Mouse (Mus musculus) olfactory bulb, adult 2 months (tissue): ENCODE measurements at regions not wholly inside any gene's neighbourhood (a gene's known extent, or its start where the extent isn't known, plus 50 kb on each side); places are given as distances from the start of the nearest gene placed in this dataset.

Source experiments
- H3K27ac ChIP-seq: fragments of 200-500 bp; 2 replicates; pipeline ENCODE4 v1.5.1; 2012; ENCODE audit warnings: low read depth, low read length; ENCODE audit not compliant: insufficient read depth
- H3K4me1 ChIP-seq: fragments of 200-500 bp; 2 replicates; pipeline ENCODE4 v1.6.1; 2012; ENCODE audit warnings: low read length; ENCODE audit not compliant: control insufficient read depth, insufficient read depth
- H3K4me3 ChIP-seq: fragments of 200-500 bp; 2 replicates; pipeline ENCODE4 v1.5.1; 2012; ENCODE audit warnings: mild to moderate bottlenecking, low read depth, low read length, moderate library complexity; ENCODE audit not compliant: insufficient read depth
- CTCF ChIP-seq: fragments of 200-500 bp; IDR thresholded peaks from 2 replicates; pipeline ENCODE4 v1.5.1; 2012; ENCODE audit warnings: low read depth, mild to moderate bottlenecking, low read length, moderate library complexity; ENCODE audit not compliant: insufficient read depth
- POLR2A ChIP-seq: fragments of 200-500 bp; IDR thresholded peaks from 2 replicates; pipeline ENCODE4 v1.6.1; 2012; ENCODE audit warnings: mild to moderate bottlenecking, low read depth, low read length, moderate library complexity; ENCODE audit not compliant: insufficient read depth
- WGBS: fragments of 180-500 bp; shearing (Covaris S2); methylation state at CpG from one replicate; pipeline ENCODE4 v1.1.7; 2018; 5-methylcytosine and 5-hydroxymethylcytosine counted together

GRCm38 (mm10) chr16:87295727-87296126, 58.3 kb upstream of the N6amt1 start:
- TF ChIP-seq CTCF (no peak), POLR2A (no peak)
- H3K27ac ChIP-seq: no peak overlapping the region
- WGBS: 89% methylated on average over 5 of the region's 5 CpGs
- no peaks in the 10 kb centered on the region for H3K4me1 ChIP-seq
- H3K4me3 ChIP-seq: no peak overlapping the region

GRCm38 (mm10) chr16:87292826-87293225, 61.2 kb upstream of the N6amt1 start:
- WGBS: 96% methylated on average over 1 of the region's 1 CpGs
- Histone ChIP-seq H3K4me3 (no peak overlapping the region), H3K4me1 (no peaks in the 10 kb centered on the region), H3K27ac (no peak overlapping the region)
- TF ChIP-seq POLR2A (no peak), CTCF (no peak)

- TF ChIP-seq CTCF: no peak
- TF ChIP-seq POLR2A: no peak
- H3K4me3 ChIP-seq: no peak overlapping the region
- H3K4me1 ChIP-seq: no peaks in the 10 kb centered on the region
- no peak overlapping the region for H3K27ac ChIP-seq
- 79% methylated on average over 2 of the region's 2 CpGs for WGBS
These were observed 62.3 kb upstream of the N6amt1 start for GRCm38 (mm10) chr16:87291716-87292115.

- TF ChIP-seq POLR2A: no peak
- no peak for TF ChIP-seq CTCF
- Histone ChIP-seq H3K27ac (no peak overlapping the region), H3K4me1 (no peaks in the 10 kb centered on the region), H3K4me3 (no peak overlapping the region)
- WGBS: 79% methylated on average over 2 of the region's 2 CpGs
These were observed 68.3 kb upstream of the N6amt1 start for GRCm38 (mm10) chr16:87285639-87286038.

DNA sequence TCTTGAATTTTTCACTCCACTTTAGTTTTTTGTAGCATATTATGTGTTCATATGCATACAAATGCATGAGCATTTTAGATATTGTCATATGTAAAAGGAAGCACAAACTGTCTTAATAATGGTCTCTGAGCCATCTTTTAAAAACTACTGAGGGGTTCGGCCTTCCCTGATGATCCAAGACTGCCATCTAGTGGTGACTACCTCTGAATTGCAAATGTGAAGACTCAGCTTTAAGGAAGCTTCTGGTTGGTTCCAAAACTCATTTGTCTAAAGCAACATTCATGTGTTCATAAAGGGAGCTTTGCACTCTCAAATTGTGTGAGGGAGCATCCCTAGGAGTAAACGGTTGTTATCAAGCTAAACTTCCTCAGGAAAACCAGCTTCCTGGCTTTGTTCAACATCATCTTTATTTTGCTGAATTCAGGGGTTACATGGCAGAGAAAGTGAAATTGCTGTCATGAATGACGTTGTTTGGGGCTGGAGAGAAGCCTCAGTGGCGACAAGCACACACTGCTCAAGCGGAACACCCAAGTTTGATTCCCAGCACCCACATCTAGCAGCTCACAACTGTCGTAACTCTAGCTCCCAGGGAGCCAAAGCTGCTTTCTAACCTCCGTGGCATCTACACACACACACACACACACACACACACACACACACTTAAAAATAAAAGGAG, 69.0 kb upstream of the N6amt1 start:
- no peak for TF ChIP-seq CTCF
- TF ChIP-seq POLR2A: no peak
- Histone ChIP-seq H3K4me3 (no peak overlapping the region), H3K4me1 (no peaks in the 10 kb centered on the region), H3K27ac (no peak overlapping the region)
- 68% methylated on average over 7 of the region's 7 CpGs for WGBS

- whole genome bisulfite sequencing: 92% methylated on average over 1 of the region's 1 CpGs
- Histone ChIP-seq H3K27ac (no peak overlapping the region), H3K4me3 (no peak overlapping the region), H3K4me1 (no peaks in the 10 kb centered on the region)
- TF ChIP-seq CTCF: no peak
- no peak for TF ChIP-seq POLR2A
These were observed 75.5 kb upstream of the N6amt1 start for GRCm38 (mm10) chr16:87278518-87278917.

DNA sequence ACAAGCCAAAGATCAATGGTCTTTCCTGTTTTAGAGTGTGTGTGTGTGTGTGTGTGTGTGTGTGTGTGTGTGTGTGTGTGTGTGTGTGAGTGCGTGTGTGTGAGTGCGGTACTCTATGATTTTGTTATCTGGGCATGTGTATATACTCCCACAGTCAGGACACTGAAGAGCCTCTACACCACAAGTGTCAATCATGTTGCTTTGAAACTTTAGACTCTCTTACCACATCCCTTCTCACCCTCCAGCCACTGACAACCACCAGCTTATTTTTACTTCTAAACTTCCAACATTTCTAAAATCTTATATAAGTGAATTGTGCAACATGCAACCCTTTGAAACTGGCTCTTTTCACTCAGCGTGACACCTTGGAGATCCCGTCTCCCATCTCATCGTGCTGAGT, 81.6 kb upstream of the N6amt1 start:
- 84% methylated on average over 5 of the region's 5 CpGs for WGBS
- Histone ChIP-seq H3K4me3 (no peak overlapping the region), H3K4me1 (no peaks in the 10 kb centered on the region), H3K27ac (no peak overlapping the region)
- TF ChIP-seq CTCF: no peak
- TF ChIP-seq POLR2A: no peak

DNA sequence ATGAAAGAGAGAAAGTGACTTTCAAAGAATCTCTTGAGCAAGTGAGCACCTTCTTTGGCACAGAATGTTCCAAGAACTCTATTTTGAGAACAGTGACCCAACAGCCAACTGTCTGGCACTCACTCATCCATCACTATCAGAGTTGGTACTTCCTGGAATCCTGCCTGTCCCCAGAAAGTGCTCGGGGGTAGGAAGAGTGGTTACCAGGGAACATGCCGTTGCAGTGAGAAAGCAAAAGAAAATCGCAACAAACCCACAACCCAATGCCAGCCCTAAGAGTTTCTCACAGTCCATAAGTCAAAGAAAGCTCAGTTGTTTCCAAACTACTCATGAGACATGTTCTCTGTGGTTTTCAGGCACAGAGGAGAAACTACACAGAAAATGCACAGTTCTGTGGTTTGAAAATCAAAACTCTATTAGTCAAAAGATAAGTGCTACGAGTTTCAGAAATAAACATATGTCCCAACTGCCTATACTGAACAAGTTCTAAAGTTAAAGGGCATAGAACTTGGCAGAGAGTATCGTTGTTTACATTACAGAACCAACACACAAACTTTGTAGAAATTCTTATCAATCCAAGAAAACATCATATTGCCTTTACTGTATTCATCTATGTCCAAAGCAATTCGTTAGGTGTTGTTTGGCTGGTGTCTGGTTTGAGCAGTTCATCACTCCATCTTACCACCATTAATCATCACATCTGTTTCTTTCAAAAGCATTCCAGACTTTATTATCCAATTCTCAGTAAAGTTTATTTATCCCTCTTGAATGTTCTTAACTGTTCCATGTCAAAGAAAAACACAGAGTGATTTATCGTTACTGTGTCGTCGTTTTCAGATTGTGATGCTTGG, 85.8 kb upstream of the N6amt1 start:
- no peaks in the 10 kb centered on the region for H3K4me1 ChIP-seq
- TF ChIP-seq CTCF: no peak
- TF ChIP-seq POLR2A: no peak
- no peak overlapping the region for H3K4me3 ChIP-seq
- WGBS: 85% methylated on average over 9 of the region's 9 CpGs
- H3K27ac ChIP-seq: no peak overlapping the region

DNA sequence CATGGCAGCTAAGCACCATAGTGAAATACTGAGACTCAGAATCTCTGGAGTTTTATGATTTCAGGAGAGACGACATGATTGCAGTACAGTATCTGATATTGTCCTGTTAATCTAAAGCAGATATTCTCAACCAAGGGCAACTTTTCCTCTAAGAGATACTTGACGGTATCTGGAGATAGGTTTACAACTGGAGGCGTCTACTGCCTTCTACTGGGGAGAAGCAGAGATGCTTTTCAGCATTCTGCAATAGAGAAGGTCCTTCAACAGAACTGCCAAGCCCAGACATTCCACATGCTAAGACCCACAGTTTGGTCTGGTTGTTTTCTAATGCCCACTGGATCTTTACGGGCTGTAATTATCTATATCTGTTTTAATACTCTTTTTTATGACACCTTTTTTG, 86.5 kb upstream of the N6amt1 start:
- no peak overlapping the region for H3K27ac ChIP-seq
- no peak overlapping the region for H3K4me3 ChIP-seq
- TF ChIP-seq CTCF: no peak
- WGBS: 92% methylated on average over 4 of the region's 4 CpGs
- H3K4me1 ChIP-seq: no peaks in the 10 kb centered on the region
